Mouse (Mus musculus): Measurements from ENCODE around the gene Tsc22d4.

DNA sequence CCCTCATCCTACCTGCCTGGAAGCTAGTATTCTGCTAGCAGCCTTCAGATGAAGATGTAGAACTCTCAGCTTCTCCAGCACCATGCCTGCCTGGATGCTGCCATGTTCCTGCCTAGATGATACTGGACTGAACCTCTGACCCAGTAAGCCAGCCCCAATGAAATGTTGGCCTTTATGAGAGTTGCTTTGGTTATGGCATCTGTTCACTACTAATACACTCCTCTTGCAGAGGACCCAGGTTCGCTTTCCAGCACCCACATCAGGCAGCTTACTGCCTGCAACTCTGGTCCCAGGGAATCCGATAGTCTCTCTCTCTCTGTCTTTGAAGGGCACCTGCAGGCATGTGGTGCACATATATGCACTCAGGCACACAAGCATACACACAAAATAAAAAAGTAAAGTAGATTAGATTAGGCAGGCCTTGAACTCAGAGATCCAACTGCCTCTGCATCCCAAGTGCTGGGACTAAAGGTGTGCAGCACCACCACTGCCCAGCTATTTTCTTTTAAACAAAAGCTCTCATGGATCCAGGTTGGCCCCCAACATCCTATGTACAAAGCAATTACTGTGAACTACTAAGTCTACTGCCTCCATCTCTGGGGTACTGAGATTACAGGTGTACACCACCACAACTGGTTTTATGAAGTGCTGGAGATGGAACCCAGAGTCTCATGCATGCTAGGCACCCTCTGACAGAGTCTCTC is 30.2 kb downstream of the Tsc22d4 start:
- TF ChIP-seq CTCF (IDR thresholded peaks at IDR 0.05; ENCODE audit: borderline replicate concordance, control insufficient read depth, extremely low read depth, insufficient read depth, low read length, poor library complexity) (no peak), POLR2A (IDR thresholded peaks at IDR 0.05; ENCODE audit: control insufficient read depth, extremely low read depth, insufficient read depth, low read length, poor library complexity) (no peak)
